Mouse (Mus musculus) forebrain, embryonic 16.5 days (tissue): Measurements from ENCODE around the gene Bckdhb. TPM values are rescaled to one million over a fixed set of nuclear protein-coding genes. Genes with fewer than 3 reads are reported as not detected.

Experiments
- ATAC-seq: fragments of 200-750 bp; cut with Nextera tagmentation; 2 replicates; pipeline ENCODE4 v1.8.0; 2017; ENCODE audit warnings: mild to moderate bottlenecking, moderate library complexity
- H3K27ac ChIP-seq: fragments of 300-500 bp; sonication (generic); 2 replicates; pipeline ENCODE4 v1.5.1; 2014; ENCODE audit warnings: low read length, control low read depth
- H3K27me3 ChIP-seq: fragments of 300-500 bp; sonication (generic); replicated peaks from 2 replicates; pipeline ENCODE4 v1.6.1; 2014; ENCODE audit warnings: low read length; ENCODE audit not compliant: control insufficient read depth, insufficient read depth
- H3K36me3 ChIP-seq: fragments of 300-500 bp; sonication (generic); 2 replicates; pipeline ENCODE4 v1.6.1; 2014; ENCODE audit not compliant: control insufficient read depth, insufficient read depth
- H3K4me1 ChIP-seq: fragments of 300-500 bp; sonication (generic); replicated peaks from 2 replicates; pipeline ENCODE4 v1.6.1; 2014; ENCODE audit warnings: low read length; ENCODE audit not compliant: control insufficient read depth, insufficient read depth
- H3K4me2 ChIP-seq: fragments of 300-500 bp; sonication (generic); 2 replicates; pipeline ENCODE4 v1.6.1; 2014; ENCODE audit warnings: mild to moderate bottlenecking, low read length, control low read depth
- H3K4me3 ChIP-seq: fragments of 300-500 bp; sonication (generic); replicated peaks from 2 replicates; pipeline ENCODE4 v1.5.1; 2014; ENCODE audit warnings: mild to moderate bottlenecking, low read length, control low read depth
- H3K9ac ChIP-seq: fragments of 300-500 bp; sonication (generic); replicated peaks from 2 replicates; pipeline ENCODE4 v1.6.1; 2014; ENCODE audit warnings: low read depth, low read length, control low read depth
- H3K9me3 ChIP-seq: fragments of 300-500 bp; sonication (generic); 2 replicates; pipeline ENCODE4 v1.6.1; 2016; ENCODE audit warnings: low read length; ENCODE audit not compliant: control insufficient read depth
- WGBS: fragments of 180-500 bp; shearing (Covaris S2); extraction: QIAGEN DNeasy Blood & Tissue Kit; methylation state at CpG from one replicate; pipeline ENCODE4 v1.1.7; 2014; 5-methylcytosine and 5-hydroxymethylcytosine counted together
- polyA plus RNA-seq: library from polyadenylated mRNA; unstranded; fragments of >200 nt; fragmentation: Nextera tagmentation; extraction: Ambion mirVana; gene quantifications from 2 replicates; pipeline ENCODE4 v1.2.1, GENCODE M21; 2015

Gene Bckdhb
- polyA plus RNA-seq, 1 experiment from 2014 or later = 35.8 TPM

DNA sequence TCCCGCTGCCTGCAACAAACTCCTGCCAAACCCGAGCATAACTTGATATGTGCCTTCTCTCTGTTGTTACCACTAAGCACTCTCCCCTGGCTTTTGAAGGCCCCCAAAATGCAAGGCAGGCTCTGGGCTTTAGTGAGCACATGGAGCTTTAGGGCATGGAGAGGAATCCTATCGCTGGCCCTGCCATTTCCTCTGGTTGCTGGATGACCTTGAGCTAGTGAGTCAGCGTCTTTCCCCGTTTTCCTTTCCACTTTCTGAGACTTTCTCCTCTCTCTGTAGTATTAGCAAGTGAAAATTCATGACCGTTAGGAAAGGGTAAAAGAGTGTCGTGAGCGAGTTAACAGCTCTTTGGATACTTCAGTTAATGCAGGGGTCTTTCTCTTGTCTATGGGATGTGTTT is 111.1 kb downstream of the Bckdhb start:
- no peak overlapping the region for H3K9ac ChIP-seq
- no peak overlapping the region for H3K4me2 ChIP-seq
- 93% methylated on average over 8 of the region's 8 CpGs for WGBS
- H3K4me3 ChIP-seq = no peak overlapping the region
- ATAC-seq = no peak
- peaks cover 14% of the 10 kb centered on the region for H3K4me1 ChIP-seq
- H3K36me3 ChIP-seq = no peaks in the 10 kb centered on the region
- no peak overlapping the region for H3K27ac ChIP-seq
- no peaks in the 10 kb centered on the region for H3K9me3 ChIP-seq
- no peaks in the 10 kb centered on the region for H3K27me3 ChIP-seq

DNA sequence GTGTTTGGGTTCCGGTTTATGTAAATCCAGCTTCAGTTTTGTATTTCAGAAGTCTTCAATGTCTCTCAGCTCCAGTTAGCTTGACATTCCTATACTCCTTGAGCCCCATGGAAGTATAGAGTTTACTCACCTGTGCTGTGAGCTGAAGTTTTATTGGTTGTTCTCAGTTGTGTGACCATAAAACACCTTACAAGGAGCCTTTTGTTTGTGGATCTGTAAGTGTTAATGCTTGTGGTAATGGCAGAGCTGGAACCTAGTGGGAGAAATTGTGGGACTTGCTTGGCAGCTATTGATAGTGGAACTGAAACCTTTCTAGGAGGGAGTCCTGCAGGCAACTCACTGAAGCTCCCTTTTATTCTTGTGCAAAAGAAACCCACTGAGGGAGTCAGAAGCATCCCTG is 112.3 kb downstream of the Bckdhb start:
- Histone ChIP-seq H3K36me3 (no peaks in the 10 kb centered on the region), H3K27me3 (no peaks in the 10 kb centered on the region), H3K27ac (no peak overlapping the region), H3K9me3 (no peaks in the 10 kb centered on the region), H3K4me3 (no peak overlapping the region), H3K4me2 (no peak overlapping the region), H3K4me1 (peaks cover 14% of the 10 kb centered on the region), H3K9ac (no peak overlapping the region)
- WGBS = 93% methylated on average over 1 of the region's 1 CpGs
- ATAC-seq = no peak

DNA sequence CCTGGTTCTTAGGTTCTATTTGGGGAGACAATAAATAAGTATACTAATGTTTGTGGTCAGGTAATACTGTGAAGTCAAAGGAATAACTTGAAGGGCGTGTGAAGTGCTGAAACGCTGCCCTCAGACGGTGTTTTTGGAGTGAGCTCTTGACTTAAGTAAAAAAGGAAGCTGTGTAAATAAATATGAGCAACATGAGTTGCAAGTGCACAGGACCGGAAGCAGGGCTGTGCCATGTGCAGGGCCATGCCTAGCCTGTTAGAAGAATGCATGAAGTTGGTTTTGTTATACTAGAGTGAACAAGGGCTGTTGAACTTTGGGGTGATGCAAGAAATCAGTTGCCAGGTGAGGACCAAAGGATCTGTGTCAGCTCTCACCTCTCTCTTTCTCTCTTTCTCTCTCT is 114.0 kb downstream of the Bckdhb start:
- no peaks in the 10 kb centered on the region for H3K36me3 ChIP-seq
- no peak for ATAC-seq
- H3K9me3 ChIP-seq = no peaks in the 10 kb centered on the region
- no peaks in the 10 kb centered on the region for H3K4me1 ChIP-seq
- no peak overlapping the region for H3K4me2 ChIP-seq
- H3K9ac ChIP-seq = no peak overlapping the region
- 90% methylated on average over 4 of the region's 4 CpGs for WGBS
- H3K27ac ChIP-seq = no peak overlapping the region
- no peaks in the 10 kb centered on the region for H3K27me3 ChIP-seq
- H3K4me3 ChIP-seq = no peak overlapping the region

DNA sequence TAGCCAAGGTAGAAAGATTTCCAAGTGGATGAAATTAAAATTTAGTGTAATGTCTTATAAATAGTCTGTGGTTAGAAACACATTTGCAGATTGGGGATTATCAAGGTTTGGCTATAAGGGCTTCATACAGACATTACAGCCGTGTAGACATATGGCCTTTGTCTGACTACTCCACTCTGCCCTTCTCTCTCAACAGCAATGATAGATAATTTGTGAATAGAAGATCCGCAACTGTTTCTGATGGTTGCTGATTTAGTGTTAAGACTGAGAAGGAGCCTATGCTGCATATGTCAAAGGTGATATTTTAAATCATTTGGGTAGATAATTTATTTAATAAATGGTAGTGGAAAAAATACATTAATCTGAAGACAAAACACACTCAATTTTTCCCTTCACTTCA is 115.4 kb downstream of the Bckdhb start:
- ATAC-seq = no peak
- H3K4me2 ChIP-seq = no peak overlapping the region
- no peaks in the 10 kb centered on the region for H3K27me3 ChIP-seq
- H3K4me1 ChIP-seq = no peaks in the 10 kb centered on the region
- whole genome bisulfite sequencing = 91% methylated on average over 2 of the region's 2 CpGs
- H3K9ac ChIP-seq = no peak overlapping the region
- no peaks in the 10 kb centered on the region for H3K9me3 ChIP-seq
- no peak overlapping the region for H3K27ac ChIP-seq
- H3K36me3 ChIP-seq = no peaks in the 10 kb centered on the region
- H3K4me3 ChIP-seq = no peak overlapping the region

DNA sequence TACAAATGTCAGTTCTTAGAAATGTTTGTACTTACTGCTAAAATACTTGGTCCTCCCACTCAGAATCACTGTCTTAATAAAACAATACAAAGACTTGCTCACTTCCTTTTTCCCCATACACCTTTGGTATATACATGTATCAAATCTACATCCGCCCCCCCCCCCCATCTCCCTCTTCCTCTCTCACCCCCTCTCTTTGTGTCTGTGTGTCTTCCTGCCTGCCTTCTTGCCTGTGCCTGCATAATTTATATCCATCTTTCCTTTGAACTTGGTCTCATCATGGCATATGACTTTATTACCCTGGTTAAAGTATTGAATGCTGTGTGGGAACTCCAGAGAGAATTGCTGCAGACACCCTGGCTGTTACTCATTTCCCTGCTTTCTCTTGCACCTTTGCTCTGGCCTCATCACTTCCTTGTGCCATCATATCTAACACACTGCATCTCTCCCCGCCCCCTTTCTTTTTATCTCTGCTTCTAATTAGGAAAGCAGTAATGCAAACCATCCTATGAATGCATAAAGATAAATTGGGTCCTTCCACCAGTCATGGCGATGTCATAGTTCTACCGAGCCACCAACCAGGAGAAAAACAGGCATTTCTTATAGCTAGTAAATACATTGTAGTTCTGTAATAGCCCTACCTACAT is 116.8 kb downstream of the Bckdhb start:
- no peaks in the 10 kb centered on the region for H3K9me3 ChIP-seq
- H3K9ac ChIP-seq = no peak overlapping the region
- no peaks in the 10 kb centered on the region for H3K4me1 ChIP-seq
- WGBS = 67% methylated on average over 4 of the region's 4 CpGs
- ATAC-seq = no peak
- no peak overlapping the region for H3K27ac ChIP-seq
- no peak overlapping the region for H3K4me3 ChIP-seq
- no peaks in the 10 kb centered on the region for H3K36me3 ChIP-seq
- H3K4me2 ChIP-seq = no peak overlapping the region
- no peaks in the 10 kb centered on the region for H3K27me3 ChIP-seq

DNA sequence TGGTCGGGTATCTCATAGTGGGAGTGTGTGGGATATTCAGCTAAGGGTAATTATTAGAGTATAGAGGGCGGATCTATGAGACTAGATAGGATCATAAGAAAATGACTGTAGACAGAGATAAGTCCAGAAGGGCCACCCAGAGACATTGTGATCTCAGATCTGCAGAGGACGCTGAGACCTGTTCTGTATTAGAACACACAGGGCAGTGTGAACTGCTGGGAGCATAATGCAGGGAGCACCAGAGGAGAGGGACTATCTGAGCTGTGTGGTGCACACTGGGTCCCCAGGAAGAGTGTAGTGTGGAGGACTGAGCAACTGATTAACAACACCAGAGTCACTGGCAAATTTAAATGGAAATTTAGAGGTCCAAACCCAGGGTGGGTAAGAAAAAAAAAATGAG is 117.6 kb downstream of the Bckdhb start:
- no peaks in the 10 kb centered on the region for H3K36me3 ChIP-seq
- no peak for ATAC-seq
- H3K4me3 ChIP-seq = no peak overlapping the region
- WGBS = 86% methylated on average over 3 of the region's 3 CpGs
- H3K9me3 ChIP-seq = no peaks in the 10 kb centered on the region
- H3K4me1 ChIP-seq = 0 out of 2 replicates have a peak, but pooled peaks cover 2% of the 10 kb centered on the region
- no peak overlapping the region for H3K9ac ChIP-seq
- no peaks in the 10 kb centered on the region for H3K27me3 ChIP-seq
- no peak overlapping the region for H3K27ac ChIP-seq
- no peak overlapping the region for H3K4me2 ChIP-seq

DNA sequence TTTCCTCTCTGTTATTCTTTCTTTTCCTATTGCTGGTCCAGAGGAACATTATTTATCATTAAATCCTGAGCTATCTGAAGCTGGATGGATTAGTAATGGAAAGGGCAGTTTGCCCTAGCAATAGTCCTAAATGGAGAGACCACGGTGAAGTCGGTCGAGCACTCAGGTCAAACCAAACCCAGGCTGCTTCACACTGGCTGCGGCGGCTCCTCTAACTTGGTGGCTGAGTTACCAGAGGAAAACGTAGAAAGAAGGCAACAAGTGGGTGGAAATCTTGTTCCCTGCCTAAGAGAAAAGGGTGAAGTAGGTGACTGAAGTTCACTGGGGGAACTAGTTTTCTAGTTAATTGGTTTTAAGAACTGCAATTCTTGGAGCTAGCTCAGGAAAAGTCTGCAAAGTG is 119.2 kb downstream of the Bckdhb start:
- Histone ChIP-seq H3K27ac (no peak overlapping the region), H3K9me3 (no peaks in the 10 kb centered on the region), H3K9ac (no peak overlapping the region), H3K36me3 (no peaks in the 10 kb centered on the region), H3K4me1 (0 out of 2 replicates have a peak, but pooled peaks cover 2% of the 10 kb centered on the region), H3K4me3 (no peak overlapping the region), H3K27me3 (no peaks in the 10 kb centered on the region), H3K4me2 (no peak overlapping the region)
- ATAC-seq = no peak
- 93% methylated on average over 6 of the region's 6 CpGs for WGBS

DNA sequence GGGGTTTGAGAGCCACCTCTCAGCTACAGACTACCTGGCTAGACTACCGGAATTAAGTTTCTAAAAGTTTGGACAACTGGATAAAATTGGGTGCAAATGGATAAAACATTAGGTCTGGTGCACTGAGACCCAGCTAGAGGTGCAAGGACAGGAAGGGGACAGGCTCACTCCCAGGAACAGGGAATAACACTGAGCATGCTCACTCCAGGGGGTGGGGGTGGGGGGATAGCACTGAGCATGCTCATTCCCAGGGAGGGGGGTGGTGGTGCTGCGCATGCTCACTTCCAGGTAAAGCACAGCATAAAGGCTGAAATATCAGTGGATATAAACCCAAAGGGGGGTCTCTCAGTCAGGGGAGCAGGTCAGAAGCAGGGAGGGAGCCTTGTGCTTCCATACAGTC is 120.7 kb downstream of the Bckdhb start:
- 0 out of 2 replicates have a peak, but pooled peaks have one; percentile 21 for ATAC-seq
- H3K27me3 ChIP-seq = no peaks in the 10 kb centered on the region
- H3K9me3 ChIP-seq = no peaks in the 10 kb centered on the region
- no peak overlapping the region for H3K27ac ChIP-seq
- 86% methylated on average over 2 of the region's 2 CpGs for WGBS
- H3K36me3 ChIP-seq = no peaks in the 10 kb centered on the region
- no peak overlapping the region for H3K9ac ChIP-seq
- H3K4me2 ChIP-seq = no peak overlapping the region
- H3K4me3 ChIP-seq = no peak overlapping the region
- 0 out of 2 replicates have a peak, but pooled peaks cover 2% of the 10 kb centered on the region for H3K4me1 ChIP-seq

DNA sequence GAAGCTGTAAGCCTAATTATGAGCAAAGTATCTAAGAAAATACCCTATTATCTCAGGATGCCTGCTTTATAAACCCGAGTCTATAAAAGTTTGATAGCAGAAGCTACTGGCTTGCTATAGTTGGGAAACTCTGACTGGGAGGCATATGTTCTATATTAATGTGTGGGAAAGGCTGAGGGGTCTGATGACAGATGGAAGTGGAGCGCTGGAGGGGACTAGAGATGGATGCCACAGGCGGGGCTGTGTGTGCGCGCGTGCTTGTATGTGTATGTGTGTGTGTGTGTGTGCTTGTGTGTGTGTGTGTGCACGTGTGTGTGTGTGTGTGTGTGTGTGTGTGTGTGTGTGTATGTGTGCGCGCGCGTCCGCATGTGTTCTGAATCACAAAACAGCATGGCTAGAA is 121.4 kb downstream of the Bckdhb start:
- H3K4me3 ChIP-seq = no peak overlapping the region
- ATAC-seq = peak; percentile 85
- WGBS = 61% methylated on average over 12 of the region's 12 CpGs

DNA sequence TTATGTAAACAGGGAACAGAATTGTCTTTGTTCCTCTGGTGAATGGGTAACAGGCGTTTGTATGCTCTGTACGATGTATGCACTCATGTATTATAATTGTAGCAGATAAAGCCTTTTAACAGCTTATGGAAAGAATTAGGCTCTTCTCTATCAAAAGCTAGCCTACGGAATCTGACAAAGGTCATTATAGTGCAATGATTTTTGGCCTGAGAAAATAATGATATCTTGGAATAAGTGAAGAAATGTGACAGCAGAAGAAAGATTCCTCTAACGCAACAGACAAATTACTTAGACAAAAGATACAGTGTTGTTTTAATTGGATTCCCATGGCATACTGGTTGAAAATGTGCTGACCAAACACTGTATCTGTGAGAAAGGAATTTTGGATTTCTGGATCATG is 122.0 kb downstream of the Bckdhb start:
- no peaks in the 10 kb centered on the region for H3K9me3 ChIP-seq

More for the DNA sequence above, 121.4 kb downstream of the Bckdhb start:
- H3K27ac ChIP-seq = no peak overlapping the region
- no peaks in the 10 kb centered on the region for H3K27me3 ChIP-seq
- H3K4me1 ChIP-seq = 0 out of 2 replicates have a peak, but pooled peaks cover 2% of the 10 kb centered on the region
- no peaks in the 10 kb centered on the region for H3K36me3 ChIP-seq
- no peaks in the 10 kb centered on the region for H3K9me3 ChIP-seq
- no peak overlapping the region for H3K4me2 ChIP-seq
- no peak overlapping the region for H3K9ac ChIP-seq

More for the DNA sequence above, 122.0 kb downstream of the Bckdhb start:
- H3K4me1 ChIP-seq = 0 out of 2 replicates have a peak, but pooled peaks cover 2% of the 10 kb centered on the region
- H3K36me3 ChIP-seq = no peaks in the 10 kb centered on the region
- H3K4me2 ChIP-seq = no peak overlapping the region
- H3K27ac ChIP-seq = no peak overlapping the region
- no peaks in the 10 kb centered on the region for H3K27me3 ChIP-seq
- WGBS = 16% methylated on average over 4 of the region's 4 CpGs
- no peak for ATAC-seq
- no peak overlapping the region for H3K4me3 ChIP-seq
- H3K9ac ChIP-seq = no peak overlapping the region
